Mouse (Mus musculus) left cerebral cortex, adult 11 months (tissue): ENCODE results near the gene Traf4.
"Not testable (repeated sequence)": the region's sequence is repeated elsewhere in the genome, so short reads cannot be mapped to it uniquely, and the experiment has no call there.

ENCODE experiments used
- DNase-seq: peaks from one replicate; pipeline ENCODE4 v3.0.0; 2022; ENCODE audit warnings: low spot score

Traf4 gene

DNA sequence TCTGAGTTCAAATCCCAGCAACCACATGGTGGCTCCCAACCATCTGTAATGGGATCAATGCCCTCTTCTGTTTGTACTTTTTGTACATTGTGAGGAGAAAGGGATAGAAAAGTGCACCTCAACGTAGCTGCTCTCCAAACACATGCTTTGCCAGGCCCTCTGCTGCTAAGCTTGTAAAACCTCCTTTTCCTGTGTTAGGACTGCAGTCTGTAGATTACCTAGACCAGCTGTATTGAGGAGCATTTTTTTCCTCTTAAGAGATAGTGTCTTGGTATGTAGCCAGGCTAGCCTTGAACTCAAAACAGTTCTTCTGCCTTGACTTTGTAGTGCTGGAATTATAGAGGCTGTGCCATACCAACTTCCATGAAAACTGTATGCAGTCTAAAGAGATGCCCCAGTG, 29.3 kb downstream of the Traf4 start:
- no peak for DNase-seq

DNA sequence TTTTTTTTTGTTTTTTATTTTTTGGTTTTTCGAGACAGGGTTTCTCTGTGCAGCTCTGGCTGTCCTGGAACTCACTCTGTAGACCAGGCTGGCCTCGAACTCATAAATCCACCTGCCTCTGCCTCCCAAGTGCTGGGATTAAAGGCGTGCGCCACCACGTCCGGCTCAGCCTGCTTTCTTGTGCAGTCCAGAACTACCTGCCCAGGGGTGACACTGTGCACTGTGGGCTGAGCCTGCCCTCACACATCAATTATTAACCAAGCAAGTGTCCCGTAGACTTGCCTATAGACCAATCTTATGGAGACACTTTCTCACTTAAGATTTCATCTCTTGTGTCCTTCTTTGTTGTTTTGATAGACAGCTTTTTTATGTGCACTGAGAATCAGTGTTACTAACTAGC, 30.1 kb downstream of the Traf4 start:
- not testable (repeated sequence) for DNase-seq

- no peak for DNase-seq
These were observed 31.0 kb downstream of the Traf4 start for GRCm38 (mm10) chr11:78134344-78134743.

- no peak for DNase-seq
These were observed 31.5 kb downstream of the Traf4 start for GRCm38 (mm10) chr11:78133915-78134314.

DNA sequence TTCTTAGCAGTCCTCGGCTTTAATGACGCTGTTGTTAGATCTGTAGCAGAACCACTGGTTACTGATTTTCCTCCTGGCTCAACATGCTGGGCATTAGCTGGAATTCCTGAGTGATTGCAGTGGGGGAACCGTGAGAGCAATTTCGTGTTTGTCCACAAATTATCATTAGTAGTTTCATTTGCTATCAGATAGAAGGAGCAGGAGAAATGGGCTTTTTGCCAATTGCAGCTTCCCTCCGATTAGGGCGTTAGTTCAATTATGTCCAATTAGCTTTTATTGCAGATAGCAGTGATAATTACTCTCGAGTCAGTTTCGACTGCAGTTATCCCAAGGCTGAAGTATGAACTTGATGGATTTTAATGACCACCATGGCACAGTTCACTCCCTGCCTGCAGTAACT, 35.9 kb downstream of the Traf4 start:
- no peak for DNase-seq

- DNase-seq, result no peak
These were observed 38.6 kb downstream of the Traf4 start for GRCm38 (mm10) chr11:78126739-78127138.

DNA sequence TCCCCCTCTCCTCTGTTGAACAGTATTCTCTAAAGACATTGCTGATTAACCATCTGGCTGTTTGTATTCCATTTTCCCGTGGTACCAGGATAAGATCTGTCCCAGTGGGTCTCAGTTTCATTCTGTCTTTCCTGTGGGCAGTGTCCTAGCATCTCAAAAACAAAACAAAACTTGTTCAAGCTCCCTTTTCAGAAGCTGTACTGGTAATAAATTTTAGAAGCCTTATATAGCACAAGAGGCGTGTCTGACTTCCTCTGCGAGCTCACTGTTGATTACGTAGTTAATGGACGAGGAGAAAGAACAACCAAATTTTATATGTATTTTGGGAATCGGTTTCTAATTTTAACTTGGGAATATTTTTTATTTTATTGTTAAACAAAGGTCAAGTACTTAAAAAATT, 39.7 kb downstream of the Traf4 start:
- no peak for DNase-seq

GRCm38 (mm10) chr11:78123782-78124181, 41.6 kb downstream of the Traf4 start:
- DNase-seq, result no peak

DNA sequence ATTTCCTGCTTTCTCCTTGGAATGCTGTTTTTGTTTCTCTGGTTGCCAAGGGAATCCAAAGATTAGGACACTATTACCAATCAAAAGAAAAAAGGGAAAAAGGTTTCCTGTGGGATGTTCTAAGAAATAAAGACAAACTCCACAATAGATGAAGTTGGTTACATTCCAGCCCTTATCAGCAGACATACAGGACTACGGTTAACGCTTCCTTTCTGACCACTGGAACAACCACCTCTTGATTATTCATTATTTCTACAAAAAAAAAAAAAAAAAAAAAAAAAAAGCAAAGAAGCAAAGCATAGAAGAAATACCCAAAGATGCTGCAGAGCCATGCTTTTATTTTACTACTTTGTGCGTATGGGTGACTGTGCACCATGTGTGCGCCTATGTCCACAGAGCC, 42.6 kb downstream of the Traf4 start:
- DNase-seq, result no peak

GRCm38 (mm10) chr11:78121176-78121575, 44.2 kb downstream of the Traf4 start:
- no peak for DNase-seq

DNA sequence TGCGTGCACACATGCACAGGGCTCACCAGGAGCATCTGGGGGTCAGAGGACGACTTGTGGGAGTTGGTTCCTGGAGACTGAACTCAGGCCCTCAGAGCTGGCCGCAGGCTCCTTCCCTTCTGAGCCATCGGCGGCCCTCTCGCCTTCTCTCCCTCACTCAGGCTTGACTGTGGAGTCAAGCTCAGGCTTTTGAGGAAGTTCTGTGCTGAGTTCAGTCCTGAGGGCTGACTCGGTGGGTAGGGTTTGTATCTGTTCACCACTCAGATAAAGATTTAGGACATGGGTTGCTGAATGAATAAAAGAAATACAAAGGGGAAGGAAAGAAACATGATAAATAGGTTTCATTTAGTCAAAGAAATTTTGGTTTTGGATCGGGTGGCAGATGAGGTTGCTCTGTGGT, 45.5 kb downstream of the Traf4 start:
- no peak for DNase-seq

- DNase-seq, result no peak
These were observed 46.9 kb downstream of the Traf4 start for GRCm38 (mm10) chr11:78118467-78118866.

- no peak for DNase-seq
These were observed 49.3 kb downstream of the Traf4 start for GRCm38 (mm10) chr11:78116146-78116410.

DNA sequence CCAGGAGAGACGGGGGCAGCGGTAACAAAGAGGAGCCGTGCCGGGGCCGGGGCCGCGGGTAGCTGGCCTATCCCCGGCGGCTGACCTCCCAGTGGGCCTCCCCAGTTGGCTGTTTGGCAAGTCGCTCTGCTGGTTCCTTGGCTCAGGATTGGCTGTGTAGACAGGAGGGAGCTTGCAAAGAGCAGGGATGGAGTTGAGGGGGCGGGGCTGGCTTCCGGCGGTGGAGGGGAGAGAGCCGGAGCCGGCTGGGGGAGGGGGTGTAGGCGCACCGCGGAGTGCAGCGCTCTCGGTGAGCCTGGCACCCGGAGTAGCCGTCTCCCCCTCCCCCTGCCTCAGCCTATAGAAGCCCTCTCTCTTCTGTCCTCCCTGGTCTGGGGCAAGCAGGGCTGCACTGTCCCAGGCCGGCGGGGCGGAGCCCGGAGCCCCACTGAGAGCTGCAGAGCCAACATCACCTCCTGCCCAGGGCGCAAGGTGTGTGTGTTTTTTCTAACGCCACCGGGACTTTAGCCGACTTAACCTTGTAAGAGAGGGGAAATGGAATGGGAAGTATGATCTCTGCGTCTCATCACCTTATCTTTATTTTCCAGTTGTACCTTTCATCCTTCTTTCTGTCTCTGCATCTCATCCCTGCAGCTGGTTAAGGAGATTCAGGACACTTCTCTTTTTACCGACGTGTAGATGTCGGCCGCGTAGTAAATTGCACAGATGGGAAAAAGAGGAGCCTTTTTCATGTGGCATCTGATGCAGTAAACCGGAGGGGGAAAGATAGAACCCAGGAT, 49.8 kb downstream of the Traf4 start:
- peak; percentile 92 for DNase-seq

GRCm38 (mm10) chr11:78114676-78115366, 50.6 kb downstream of the Traf4 start:
- DNase-seq, result no peak

DNA sequence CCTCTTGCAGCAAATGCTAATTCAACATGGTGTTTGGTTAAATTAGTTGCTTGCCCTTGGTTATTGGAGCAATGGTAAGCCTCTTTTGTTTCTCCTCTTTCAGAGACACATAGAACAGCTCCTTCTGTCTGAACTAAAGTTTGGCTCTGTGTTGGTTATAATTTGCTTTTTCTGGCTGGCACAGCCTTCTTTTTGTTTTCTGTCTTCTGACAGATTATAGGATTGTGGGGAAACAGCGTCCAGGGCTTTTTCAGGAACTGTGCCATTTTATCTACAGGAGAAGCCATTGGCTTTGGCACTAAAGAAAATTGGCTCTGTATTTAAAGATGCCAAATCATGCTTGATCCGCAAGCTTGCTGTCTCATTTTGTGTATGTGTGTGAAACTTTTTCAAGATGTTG, 51.8 kb downstream of the Traf4 start:
- no peak for DNase-seq
